Mouse (Mus musculus): ENCODE data around the gene Rbm20. TPM values are rescaled to one million over a fixed set of nuclear protein-coding genes. Genes with fewer than 3 reads are reported as not detected.

Rbm20 gene
- total RNA-seq, 1 experiment from 2014 or later = not detected

Other genes starting within 250 kb of the Rbm20 start
- 67.9 and 102 TPM in 2 replicates for gene Dusp5, start 148.2 kb upstream of the Rbm20 start, total RNA-seq (2017)
- 95.6 and 160 TPM in 2 replicates for gene Nutf2-ps1, start 88.2 kb upstream of the Rbm20 start, total RNA-seq (2017)
- gene Smc3, start 76.9 kb upstream of the Rbm20 start, total RNA-seq (2017) = 149 and 174 TPM in 2 replicates
- 182 and 234 TPM in 2 replicates for gene Pdcd4, start 214.9 kb downstream of the Rbm20 start, total RNA-seq (2017)